Mouse (Mus musculus): Measurements from ENCODE around the gene Nsl1.

The Nsl1 gene

DNA sequence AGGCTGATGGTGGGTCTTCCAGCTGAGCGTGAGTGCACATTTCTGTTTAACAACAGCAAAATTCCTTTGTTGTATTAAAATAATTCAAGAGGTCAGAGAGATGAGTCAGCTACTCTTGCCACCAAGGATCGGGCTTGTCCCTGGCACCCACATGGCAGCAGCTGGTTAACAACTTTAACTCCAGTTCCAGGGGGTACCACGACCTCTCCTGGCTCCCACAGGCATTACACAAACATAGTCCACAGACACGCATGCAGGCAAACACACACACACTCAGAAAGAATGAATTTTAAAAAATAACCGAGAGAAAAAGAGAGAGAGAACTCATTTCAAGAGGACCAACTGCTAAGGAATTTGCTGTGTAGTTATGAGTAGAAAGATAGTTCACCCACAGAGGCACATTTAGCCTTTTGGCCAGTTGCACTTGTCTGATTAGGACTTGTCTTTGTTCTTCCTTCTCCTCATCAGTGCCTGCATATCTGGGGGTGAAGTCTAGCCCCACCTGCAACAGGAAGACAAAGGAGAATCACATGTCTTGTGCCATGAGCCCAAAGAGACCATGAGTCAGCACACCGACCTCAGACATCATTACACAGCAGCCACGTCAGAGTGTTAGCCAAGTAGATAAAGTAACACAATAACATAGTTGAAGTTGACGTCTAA lies 7.8 kb upstream of the Nsl1 start:
- no peak for DNase-seq (ENCODE audit: low read depth, low spot score)

DNA sequence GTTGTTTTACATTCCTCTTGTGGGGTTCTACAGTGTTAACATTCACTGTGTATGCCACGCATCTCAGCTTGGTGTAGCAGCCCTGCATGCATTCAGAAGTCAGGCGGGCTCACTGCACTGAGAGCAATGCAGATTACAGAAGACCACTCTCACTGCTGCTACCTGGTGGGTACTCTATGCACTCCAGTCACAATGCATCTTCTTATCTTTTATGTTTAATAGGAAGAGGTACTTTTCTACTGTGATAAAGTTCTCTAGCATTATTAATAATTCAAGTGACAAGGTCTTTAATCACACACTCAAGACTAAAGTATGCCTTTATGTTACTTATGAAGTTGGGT lies 7.3 kb upstream of the Nsl1 start:
- DNase-seq (ENCODE audit: low read depth, low spot score): peak; percentile 22

DNA sequence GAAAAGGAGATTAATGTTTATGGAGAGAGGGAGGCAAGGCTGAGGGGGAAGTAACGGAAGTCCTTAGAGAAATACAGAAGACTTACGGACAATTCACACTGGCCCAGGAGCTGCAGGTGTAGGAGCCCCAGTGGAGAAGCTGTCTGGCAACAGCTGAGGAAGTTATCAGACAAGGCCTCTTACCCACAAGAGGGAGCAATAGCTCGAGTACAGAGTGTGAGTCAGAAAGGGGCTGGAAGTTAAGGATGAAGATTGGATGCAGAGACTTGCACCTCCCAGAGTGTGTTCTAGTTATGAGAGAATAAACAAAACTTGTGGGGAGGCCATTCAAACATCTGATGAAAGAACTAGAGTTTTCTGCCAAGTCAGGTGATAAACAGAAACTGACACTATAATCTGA lies 5.4 kb upstream of the Nsl1 start:
- DNase-seq (ENCODE audit: low read depth, low spot score): peak; percentile 14

DNA sequence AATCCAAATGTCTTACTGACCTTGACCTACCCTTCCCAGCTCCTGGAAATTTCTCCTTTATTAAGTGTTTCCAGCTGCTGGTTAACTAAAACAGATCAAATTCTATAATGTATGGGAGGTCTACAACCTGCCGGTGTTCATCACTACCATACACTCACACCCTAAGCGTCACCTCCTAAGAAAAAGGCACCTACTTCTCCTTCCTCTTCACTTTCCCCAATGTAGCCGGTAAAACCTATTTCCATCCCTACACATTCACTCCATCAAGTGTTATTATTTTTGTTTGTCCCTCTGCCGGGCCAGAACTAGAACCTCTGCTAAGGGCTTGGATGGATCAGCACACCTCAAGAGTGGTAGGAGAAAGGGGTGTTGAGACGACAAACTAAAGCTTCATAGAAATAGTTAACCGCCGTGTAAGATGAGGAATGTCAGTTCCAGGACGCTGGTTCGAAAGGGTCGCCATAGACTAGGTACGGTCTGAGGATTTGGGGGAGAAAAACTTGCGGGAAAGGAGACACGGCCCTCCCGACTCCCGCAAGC lies 501 bp upstream of the Nsl1 start:
- no peak for DNase-seq (ENCODE audit: low read depth, low spot score)

DNA sequence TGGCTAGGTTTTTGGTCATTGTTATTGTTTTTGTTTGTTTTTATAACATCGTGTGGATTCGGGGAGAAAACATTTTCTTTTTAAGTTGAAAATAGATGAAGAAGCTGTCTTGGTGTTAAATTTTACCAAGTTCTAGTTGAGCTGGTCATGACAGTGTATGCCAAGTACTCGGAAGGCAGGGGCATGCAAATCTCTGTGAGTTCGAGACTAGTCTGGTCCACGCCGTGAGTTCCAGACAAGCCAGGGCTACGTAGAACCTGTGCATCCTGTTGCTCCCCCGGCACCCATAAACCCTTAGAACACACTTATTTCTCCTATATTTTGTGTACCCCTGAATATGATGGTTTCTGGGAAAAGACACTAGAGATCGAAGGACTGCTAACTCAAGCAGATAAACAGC lies 888 bp downstream of the Nsl1 start:
- no peak for DNase-seq (ENCODE audit: low read depth, low spot score)

DNA sequence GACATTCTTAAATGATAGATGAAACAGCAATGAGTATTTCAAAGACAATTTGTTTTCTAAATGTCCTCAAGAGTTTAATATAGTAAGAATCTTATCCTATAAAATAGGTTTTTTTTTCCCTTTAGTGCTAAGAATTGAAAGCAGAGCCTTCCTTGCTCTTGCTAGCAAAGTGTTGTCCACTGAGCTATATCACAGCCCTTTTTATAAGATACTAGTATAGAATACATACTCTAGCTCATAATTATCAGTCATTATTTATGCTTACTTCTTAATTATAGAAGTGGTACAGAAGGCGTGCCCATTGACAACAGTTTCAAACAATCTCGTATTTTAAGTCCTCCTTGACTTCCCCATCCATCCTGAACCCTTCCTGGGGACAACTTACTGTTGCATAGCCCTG lies 1.7 kb downstream of the Nsl1 start:
- no peak for DNase-seq (ENCODE audit: low read depth, low spot score)

DNA sequence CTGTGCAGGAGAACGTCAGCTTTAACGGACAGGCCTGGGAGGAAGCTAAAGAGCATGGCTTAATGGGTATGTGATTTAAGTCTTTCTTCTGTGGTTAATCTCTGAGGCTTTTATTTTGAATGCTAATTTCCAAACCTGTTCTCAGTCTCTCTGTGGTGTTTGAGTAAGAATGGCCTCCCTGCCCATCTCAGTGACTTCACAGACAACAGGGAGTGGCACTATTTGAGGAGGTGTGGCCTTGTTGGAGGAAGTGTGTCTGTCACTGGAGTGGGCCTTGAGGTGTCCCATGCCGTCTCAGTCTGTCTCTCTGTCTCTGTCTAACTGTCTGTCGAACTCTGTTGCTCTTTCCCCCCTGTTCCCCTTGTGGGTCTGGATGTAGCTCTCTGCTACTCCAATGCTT lies 2.4 kb downstream of the Nsl1 start:
- DNase-seq (ENCODE audit: low read depth, low spot score): peak; percentile 81

DNA sequence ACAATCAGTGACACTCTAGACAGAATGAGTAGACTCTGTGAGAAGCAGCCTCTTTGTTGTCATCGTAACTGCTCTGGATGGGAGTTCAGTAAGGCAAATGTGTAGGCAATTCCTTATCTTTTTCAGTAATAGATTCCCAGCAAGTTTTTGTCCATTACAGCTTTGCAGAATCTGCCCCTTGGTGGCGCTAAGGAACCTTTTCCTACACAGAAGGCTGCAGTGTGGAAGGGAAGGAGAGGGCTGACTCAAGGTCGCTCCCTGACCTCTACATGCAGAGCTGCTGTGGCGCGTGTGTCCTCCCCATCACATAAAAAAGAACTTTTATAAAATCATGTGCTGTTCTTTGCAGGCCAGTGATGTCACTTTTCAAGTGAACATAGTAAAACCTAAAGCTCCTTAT lies 5.6 kb downstream of the Nsl1 start:
- peak; percentile 63 for DNase-seq (ENCODE audit: low read depth, low spot score)

DNA sequence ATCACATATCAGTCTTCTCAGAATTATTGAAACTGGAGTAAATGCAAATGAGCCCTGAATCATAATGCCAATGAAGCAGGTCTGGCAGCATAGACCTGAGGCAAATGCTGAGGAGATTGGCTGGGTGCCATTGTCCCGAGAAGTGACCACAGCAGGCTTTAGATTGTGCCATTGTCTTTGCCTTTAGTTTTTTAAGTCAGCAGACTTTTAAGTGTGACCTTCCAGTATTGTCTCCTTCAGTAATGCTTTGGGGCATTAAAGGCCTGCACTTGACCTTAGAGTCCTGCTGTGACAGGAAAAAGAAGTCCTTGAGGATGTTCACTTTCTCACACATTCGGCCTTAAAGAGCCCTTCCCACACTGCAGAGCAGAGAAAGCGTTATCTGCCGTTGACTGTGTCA lies 7.4 kb downstream of the Nsl1 start:
- DNase-seq (ENCODE audit: low read depth, low spot score): peak; percentile 66

DNA sequence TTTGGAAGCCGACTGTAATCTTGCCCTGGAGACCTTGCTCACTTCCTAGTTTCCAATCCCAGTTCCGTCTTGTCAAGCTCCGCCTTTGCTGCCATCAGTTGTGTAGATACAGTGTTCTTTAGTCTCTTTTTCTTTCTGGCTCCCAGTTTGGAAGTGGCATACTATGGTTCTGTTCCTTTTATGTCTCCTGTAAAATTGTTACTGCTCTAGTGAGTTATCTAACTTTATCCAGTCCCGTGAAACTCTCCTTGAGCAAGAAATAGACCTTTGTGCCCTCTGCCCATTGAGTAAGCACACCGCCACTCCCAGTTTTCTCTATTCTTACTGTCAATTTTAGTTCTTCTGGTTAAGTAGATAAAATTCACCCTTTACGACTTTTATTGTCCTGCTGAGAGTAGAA lies 8.8 kb downstream of the Nsl1 start:
- no peak for DNase-seq (ENCODE audit: low read depth, low spot score)

DNA sequence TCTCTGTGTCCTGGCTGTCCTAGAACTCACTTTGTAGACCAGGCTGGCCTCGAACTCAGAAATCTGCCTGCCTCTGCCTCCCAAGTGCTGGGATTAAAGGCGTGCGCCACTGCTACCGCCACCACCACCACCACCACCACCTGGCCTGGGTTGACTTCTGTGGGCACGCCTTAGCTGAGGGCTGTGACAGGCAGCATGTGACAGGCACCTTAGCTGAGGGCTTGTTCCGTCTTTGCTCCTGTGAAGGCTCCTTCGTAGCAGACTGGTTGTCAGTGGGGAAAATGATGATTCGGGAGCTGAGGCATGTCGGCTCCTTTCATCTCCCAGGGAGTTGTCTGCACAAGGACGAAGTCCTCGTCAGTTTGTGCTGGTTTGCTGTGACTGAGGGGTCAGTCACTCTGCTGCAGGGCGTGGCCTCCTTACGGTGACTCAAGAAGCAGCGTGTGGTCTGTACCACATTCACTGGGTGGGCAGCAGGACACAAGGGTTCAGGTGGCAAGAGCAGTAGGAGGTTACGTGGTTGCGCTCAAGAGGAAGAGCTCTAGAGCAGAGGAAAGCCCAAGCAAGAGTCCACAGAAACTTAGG lies 9.6 kb downstream of the Nsl1 start:
- DNase-seq (ENCODE audit: low read depth, low spot score): no peak

DNA sequence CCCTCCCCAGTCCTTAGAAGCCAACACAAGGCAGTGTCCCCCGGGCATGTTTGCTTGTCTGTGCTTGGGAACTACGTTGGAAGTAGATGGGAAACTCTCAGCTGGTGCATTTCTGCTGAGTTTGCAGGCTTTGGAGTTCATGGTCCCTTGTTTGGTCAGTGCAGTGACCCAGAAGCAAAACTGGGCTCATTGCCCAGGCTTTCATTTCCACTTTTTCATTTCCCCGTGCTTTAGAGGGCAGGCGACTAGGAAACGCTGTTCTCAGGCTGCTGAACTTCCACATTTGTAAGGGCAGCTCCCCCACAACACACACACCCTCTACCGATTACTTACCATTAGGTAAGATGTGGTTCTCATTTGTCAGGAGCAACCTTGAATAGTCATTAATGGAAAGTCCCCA lies 10.2 kb downstream of the Nsl1 start:
- no peak for DNase-seq (ENCODE audit: low read depth, low spot score)

DNA sequence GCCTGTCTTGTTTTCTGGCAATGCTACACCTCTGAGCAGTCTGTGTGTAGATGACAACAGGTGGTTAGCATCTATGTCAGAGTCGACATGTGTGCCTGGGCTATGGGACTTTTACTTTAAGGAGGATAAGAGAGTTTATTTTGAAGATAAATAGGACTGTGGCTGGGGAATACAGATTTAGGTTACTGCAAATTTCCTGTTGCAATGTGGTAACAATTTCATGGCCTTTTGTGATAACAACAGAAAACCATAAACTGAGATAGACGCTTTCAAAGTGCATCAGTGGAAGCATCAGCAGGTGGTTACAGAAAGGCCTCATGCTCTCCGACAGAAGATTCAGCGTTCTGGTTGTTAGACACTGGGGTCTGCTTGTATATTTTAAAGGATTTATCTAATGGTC lies 10.7 kb downstream of the Nsl1 start:
- DNase-seq (ENCODE audit: low read depth, low spot score): no peak

DNA sequence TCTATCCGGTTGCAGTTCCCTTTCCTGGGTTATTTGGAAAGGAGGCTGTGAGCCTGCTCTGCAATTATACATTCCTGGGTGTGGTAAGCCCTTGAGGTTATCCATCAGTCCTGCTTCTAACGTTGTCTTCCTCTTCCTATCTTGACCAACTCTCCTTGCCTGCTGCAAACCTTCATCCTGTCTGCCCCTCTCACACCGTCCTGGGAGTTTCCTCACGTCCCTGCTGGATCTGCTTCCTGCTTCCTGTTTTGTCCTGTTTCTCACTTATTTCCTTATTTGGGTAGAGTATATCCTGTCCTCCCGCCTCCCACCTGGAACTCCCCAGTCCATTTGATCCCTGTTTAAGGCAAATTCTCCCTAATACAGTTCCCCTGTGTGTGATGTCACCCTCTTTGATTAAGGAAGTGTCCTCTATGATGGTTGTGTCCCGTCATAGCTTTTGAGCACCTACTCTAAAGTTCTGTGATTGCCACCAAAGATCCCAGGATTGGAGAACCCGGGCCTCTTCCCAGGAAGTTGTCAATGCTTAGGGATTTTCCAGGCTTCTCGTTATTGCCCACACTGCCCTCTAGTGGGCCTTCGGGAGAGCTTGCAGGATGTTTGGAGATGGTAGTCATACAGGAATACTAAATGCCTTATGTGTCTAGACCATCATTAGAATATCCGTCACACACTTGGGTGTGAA lies 12.5 kb downstream of the Nsl1 start:
- DNase-seq (ENCODE audit: low read depth, low spot score): peak; percentile 83

DNA sequence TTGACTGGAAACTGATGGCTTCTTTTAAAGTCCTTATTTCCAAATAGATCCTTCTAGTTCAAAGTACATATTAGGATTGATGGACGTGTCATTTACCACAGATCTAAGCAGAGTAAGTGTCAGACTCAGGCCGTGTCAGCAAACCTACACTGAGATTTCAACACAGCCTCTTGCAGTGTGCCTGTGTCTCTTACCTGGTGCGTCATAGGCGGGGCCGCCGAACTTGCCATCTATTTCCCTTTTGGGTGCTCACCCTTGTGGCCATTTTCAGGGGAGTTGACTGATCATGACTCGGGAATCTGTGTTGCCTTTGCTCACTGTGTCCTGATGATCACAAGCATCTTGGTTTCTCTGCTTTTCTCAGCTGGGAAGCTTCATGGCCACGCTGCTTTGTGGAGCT lies 20.4 kb downstream of the Nsl1 start:
- DNase-seq (ENCODE audit: low read depth, low spot score): peak; percentile 51

DNA sequence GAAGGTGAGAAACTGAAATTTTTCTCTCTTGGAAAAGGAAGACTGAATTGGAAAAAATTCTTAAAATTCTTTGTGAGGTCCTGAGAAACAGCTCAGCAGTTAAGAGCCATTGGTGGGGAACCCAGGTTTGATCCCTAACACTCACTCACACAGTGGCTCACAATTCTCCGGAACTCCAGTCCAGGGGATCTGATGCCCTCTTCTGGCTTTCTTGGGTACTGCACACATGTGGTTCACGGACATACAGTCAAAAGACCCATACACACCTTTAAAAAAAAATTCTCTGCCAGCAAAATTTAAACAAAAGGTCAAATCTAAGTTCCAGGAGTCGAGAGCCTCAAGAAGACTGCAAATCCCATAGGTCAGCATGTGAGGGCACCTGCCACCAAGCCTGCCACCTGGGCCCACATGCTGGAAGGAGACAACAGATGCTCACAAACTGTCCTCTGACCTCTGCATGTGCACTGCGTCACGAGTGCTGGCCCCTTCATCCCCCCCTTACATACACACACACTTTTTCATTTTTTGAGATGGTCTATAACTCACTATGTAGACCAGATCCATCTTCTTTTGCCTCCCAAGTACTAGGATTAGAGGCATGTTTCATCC lies 22.2 kb downstream of the Nsl1 start:
- peak; percentile 74 for DNase-seq (ENCODE audit: low read depth, low spot score)

DNA sequence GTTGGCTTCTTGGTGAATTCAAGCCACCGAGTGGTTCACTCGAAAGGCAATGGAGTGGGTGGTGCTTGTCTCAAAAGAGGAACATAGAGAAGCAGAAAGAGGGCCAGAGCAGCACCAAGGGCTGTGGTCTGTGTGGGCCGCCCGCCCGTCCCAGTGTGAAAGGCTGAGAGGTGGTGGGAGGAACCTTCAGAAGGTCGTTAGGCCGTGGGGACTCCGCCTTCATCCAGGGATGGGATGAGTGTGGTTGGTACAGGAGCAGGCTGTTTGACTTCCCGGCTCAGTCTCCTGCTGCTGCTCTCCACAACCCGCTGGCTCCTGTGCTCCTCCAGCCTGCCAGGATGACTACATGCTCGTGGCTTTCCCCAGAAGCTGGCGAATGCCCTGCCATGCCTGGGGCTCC lies 22.8 kb downstream of the Nsl1 start:
- no peak for DNase-seq (ENCODE audit: low read depth, low spot score)

DNA sequence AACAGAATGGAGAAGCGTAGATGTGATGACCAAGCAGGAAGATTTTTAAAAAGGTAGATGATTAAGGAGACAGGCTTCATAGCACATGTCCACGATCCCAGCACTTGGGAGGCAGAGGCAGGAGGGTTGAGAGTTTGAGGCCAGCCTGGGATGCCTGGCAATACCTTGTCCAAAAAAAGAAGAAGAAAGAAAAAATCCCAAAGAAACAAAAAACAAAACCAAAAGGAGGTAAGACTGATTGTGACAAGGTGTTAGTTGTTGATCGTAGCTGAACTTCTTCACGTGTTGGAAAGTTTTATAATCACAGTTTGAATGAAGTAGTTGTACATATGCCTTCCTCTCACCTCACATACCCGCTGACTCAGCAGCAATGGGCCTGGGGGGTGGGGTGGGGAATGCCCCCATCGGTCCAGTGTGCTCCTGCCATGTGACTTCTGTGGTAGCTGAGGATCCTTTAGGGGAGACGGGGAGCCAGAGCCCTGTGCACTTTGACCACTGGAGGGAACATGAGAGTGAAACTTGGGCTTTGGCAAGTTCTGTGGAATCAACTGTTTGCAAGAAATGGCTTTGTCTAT lies 23.6 kb downstream of the Nsl1 start:
- DNase-seq (ENCODE audit: low read depth, low spot score): no peak

DNA sequence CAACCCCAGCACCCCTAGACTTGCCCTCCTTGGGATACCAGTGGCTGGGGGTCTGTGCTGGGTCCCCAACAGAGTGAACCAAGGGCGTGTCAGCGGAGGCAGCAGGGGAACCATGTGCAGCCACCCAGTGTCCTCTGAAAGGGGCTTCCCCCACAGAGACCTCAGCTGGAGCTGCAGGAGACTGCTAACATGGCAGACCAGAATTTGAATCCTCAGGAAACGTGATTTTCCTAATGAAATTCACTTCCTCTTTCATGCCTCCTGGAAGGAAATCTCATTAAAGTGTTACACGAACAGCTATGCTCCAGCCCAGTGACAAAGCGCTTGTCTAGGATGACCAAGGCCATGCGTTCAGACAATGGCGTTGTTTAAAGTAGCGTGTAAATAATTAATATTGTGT lies 24.1 kb downstream of the Nsl1 start:
- DNase-seq (ENCODE audit: low read depth, low spot score): no peak

DNA sequence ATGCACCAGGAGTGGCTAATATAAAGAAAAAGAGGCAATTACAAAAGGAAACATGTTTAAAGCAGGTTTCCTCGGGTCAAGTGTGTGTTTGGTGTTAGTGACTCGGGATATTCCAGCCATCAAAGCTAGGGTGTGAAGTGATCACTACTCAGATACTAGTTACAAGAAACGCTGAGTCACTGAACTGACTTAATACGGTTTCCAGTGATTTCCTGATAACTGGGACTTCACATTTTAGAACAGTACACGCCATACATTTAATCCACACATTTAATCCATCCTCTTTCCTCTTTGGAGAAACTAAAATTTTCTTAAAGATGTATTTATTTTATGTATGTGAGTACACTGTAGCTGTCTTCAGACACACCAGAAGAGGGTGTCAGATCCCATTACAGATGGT lies 25.1 kb downstream of the Nsl1 start:
- DNase-seq (ENCODE audit: low read depth, low spot score): no peak

DNA sequence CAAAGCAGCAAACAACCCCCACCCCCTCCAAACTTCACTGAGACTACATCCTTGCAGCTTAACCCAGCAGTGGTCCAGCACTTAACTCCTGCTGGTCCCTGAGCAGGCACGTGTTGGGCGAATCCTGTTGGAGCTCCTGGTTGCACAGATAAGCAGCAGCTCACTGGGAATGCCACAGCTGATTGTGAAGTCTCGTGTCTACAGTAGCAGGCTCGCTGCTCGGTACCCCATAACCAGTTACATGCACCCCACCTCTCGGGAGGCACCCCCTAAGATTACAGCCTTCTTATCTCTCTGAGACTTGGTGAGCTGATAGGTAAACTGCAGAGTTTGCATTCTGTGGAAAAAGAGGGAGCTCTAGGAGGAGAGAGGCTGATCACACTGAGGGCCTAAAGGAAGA lies 26.5 kb downstream of the Nsl1 start:
- no peak for DNase-seq (ENCODE audit: low read depth, low spot score)

DNA sequence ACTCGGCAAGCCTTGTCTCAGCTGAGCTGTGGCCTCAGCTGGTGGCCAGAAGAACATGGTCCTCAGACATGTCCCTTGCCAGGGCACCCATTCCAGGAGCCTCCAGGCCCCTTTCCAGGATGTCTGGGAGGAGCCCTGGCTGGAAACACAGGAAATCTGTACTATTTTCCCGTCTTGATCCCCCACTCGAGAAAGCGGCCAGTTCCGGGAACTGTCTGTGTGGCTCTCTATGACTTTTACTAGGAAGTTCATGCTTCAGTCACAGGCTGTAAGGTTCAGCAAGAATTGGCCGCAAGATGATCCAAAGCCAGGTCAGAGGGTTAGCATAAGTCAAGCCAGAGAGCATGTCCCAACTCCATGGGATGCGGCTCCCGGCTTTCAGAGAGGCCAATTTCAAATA lies 29.2 kb downstream of the Nsl1 start:
- DNase-seq (ENCODE audit: low read depth, low spot score): no peak
